Mouse (Mus musculus): ENCODE results near the gene Gapvd1. TPM values are rescaled to one million over a fixed set of nuclear protein-coding genes. Genes with fewer than 3 reads are reported as not detected.
"Not testable (repeated sequence)": the region's sequence is repeated elsewhere in the genome, so short reads cannot be mapped to it uniquely, and the experiment has no call there.

Gene Gapvd1
- polyA plus RNA-seq, 1 experiment from 2014 or later, result 107 TPM

GRCm38 (mm10) chr2:34761272-34761671 lies 6.2 kb upstream of the Gapvd1 start:
- H3K4me2 ChIP-seq (ENCODE audit: low read length); H3K9me3 ChIP-seq (replicated peaks; ENCODE audit: control insufficient read depth, low read length, poor library complexity, severe bottlenecking); H3K9ac ChIP-seq (ENCODE audit: low read depth, low read length); H3K4me3 ChIP-seq (ENCODE audit: low read depth, low read length); H3K27ac ChIP-seq (ENCODE audit: low read length); H3K36me3 ChIP-seq (ENCODE audit: control insufficient read depth, insufficient read depth, low read length); H3K27me3 ChIP-seq (ENCODE audit: control insufficient read depth, insufficient read depth, low read depth, low read length); H3K4me1 ChIP-seq (ENCODE audit: control insufficient read depth, insufficient read depth, low read length); ATAC-seq: not testable (repeated sequence)
- 90% methylated on average over 5 of the region's 5 CpGs for WGBS

GRCm38 (mm10) chr2:34757341-34757740 lies 2.3 kb upstream of the Gapvd1 start:
- WGBS, result 81% methylated on average over 1 of the region's 1 CpGs

GRCm38 (mm10) chr2:34753811-34754550 lies 1.1 kb downstream of the Gapvd1 start:
- peak overlapping the region; percentile 98 for H3K9ac ChIP-seq (ENCODE audit: low read depth, low read length)
- H3K27ac ChIP-seq (ENCODE audit: low read length), result peak overlapping the region; percentile 96
- no peaks in the 10 kb centered on the region for H3K27me3 ChIP-seq (ENCODE audit: control insufficient read depth, insufficient read depth, low read depth, low read length)
- peak; percentile 95 for ATAC-seq
- H3K4me2 ChIP-seq (ENCODE audit: low read length), result peak overlapping the region; percentile 71
- H3K36me3 ChIP-seq (ENCODE audit: control insufficient read depth, insufficient read depth, low read length), result no peaks in the 10 kb centered on the region
- peaks cover 21% of the 10 kb centered on the region for H3K4me1 ChIP-seq (ENCODE audit: control insufficient read depth, insufficient read depth, low read length)
- WGBS, result under 1% methylated on average over 80 of the region's 106 CpGs
- H3K4me3 ChIP-seq (ENCODE audit: low read depth, low read length), result peak overlapping the region; percentile 99
- no peaks in the 10 kb centered on the region for H3K9me3 ChIP-seq (replicated peaks; ENCODE audit: control insufficient read depth, low read length, poor library complexity, severe bottlenecking)

More at GRCm38 (mm10) chr2:34757341-34757740, 2.3 kb upstream of the Gapvd1 start:
- no peak overlapping the region for H3K4me2 ChIP-seq (ENCODE audit: low read length)
- no peaks in the 10 kb centered on the region for H3K36me3 ChIP-seq (ENCODE audit: control insufficient read depth, insufficient read depth, low read length)
- H3K9ac ChIP-seq (ENCODE audit: low read depth, low read length), result no peak overlapping the region
- H3K4me1 ChIP-seq (ENCODE audit: control insufficient read depth, insufficient read depth, low read length), result peaks cover 10% of the 10 kb centered on the region
- ATAC-seq, result no peak
- H3K9me3 ChIP-seq (replicated peaks; ENCODE audit: control insufficient read depth, low read length, poor library complexity, severe bottlenecking), result no peaks in the 10 kb centered on the region
- H3K27ac ChIP-seq (ENCODE audit: low read length), result no peak overlapping the region
- no peaks in the 10 kb centered on the region for H3K27me3 ChIP-seq (ENCODE audit: control insufficient read depth, insufficient read depth, low read depth, low read length)
- H3K4me3 ChIP-seq (ENCODE audit: low read depth, low read length), result no peak overlapping the region

- H3K4me2 ChIP-seq (ENCODE audit: low read length), result no peak overlapping the region
- WGBS, result 91% methylated on average over 2 of the region's 2 CpGs
- H3K27ac ChIP-seq (ENCODE audit: low read length), result no peak overlapping the region
- H3K4me3 ChIP-seq (ENCODE audit: low read depth, low read length), result no peak overlapping the region
- H3K9me3 ChIP-seq (replicated peaks; ENCODE audit: control insufficient read depth, low read length, poor library complexity, severe bottlenecking), result no peaks in the 10 kb centered on the region
- peaks cover 20% of the 10 kb centered on the region for H3K4me1 ChIP-seq (ENCODE audit: control insufficient read depth, insufficient read depth, low read length)
- H3K9ac ChIP-seq (ENCODE audit: low read depth, low read length), result no peak overlapping the region
- H3K36me3 ChIP-seq (ENCODE audit: control insufficient read depth, insufficient read depth, low read length), result no peaks in the 10 kb centered on the region
- no peaks in the 10 kb centered on the region for H3K27me3 ChIP-seq (ENCODE audit: control insufficient read depth, insufficient read depth, low read depth, low read length)
- ATAC-seq, result no peak
These were observed 4.8 kb downstream of the Gapvd1 start for GRCm38 (mm10) chr2:34750245-34750644.

GRCm38 (mm10) chr2:34748479-34748878 lies 6.6 kb downstream of the Gapvd1 start:
- Histone ChIP-seq H3K36me3 (ENCODE audit: control insufficient read depth, insufficient read depth, low read length) (no peaks in the 10 kb centered on the region), H3K27me3 (ENCODE audit: control insufficient read depth, insufficient read depth, low read depth, low read length) (no peaks in the 10 kb centered on the region), H3K27ac (ENCODE audit: low read length) (no peak overlapping the region), H3K4me1 (ENCODE audit: control insufficient read depth, insufficient read depth, low read length) (peaks cover 17% of the 10 kb centered on the region), H3K9ac (ENCODE audit: low read depth, low read length) (no peak overlapping the region), H3K4me2 (ENCODE audit: low read length) (no peak overlapping the region), H3K9me3 (replicated peaks; ENCODE audit: control insufficient read depth, low read length, poor library complexity, severe bottlenecking) (no peaks in the 10 kb centered on the region), H3K4me3 (ENCODE audit: low read depth, low read length) (no peak overlapping the region)
- 92% methylated on average over 4 of the region's 4 CpGs for WGBS
- ATAC-seq, result no peak

- no peak overlapping the region for H3K4me3 ChIP-seq (ENCODE audit: low read depth, low read length)
- no peaks in the 10 kb centered on the region for H3K9me3 ChIP-seq (replicated peaks; ENCODE audit: control insufficient read depth, low read length, poor library complexity, severe bottlenecking)
- H3K4me1 ChIP-seq (ENCODE audit: control insufficient read depth, insufficient read depth, low read length), result no peaks in the 10 kb centered on the region; the same call in 1 of the 2 replicates
- peaks cover 2% of the 10 kb centered on the region; the same call in 1 of the 2 replicates for H3K36me3 ChIP-seq (ENCODE audit: control insufficient read depth, insufficient read depth, low read length)
- no peaks in the 10 kb centered on the region for H3K27me3 ChIP-seq (ENCODE audit: control insufficient read depth, insufficient read depth, low read depth, low read length)
- ATAC-seq, result no peak
- no peak overlapping the region for H3K4me2 ChIP-seq (ENCODE audit: low read length)
- H3K9ac ChIP-seq (ENCODE audit: low read depth, low read length), result no peak overlapping the region
- WGBS, result 96% methylated on average over 2 of the region's 2 CpGs
- H3K27ac ChIP-seq (ENCODE audit: low read length), result no peak overlapping the region
These were observed 9.4 kb downstream of the Gapvd1 start for GRCm38 (mm10) chr2:34745673-34746072.

- Histone ChIP-seq H3K4me3 (ENCODE audit: low read depth, low read length) (no peak overlapping the region), H3K36me3 (ENCODE audit: control insufficient read depth, insufficient read depth, low read length) (peaks cover 2% of the 10 kb centered on the region; the same call in 1 of the 2 replicates), H3K9me3 (replicated peaks; ENCODE audit: control insufficient read depth, low read length, poor library complexity, severe bottlenecking) (no peaks in the 10 kb centered on the region), H3K27ac (ENCODE audit: low read length) (no peak overlapping the region), H3K9ac (ENCODE audit: low read depth, low read length) (no peak overlapping the region), H3K27me3 (ENCODE audit: control insufficient read depth, insufficient read depth, low read depth, low read length) (no peaks in the 10 kb centered on the region), H3K4me2 (ENCODE audit: low read length) (no peak overlapping the region), H3K4me1 (ENCODE audit: control insufficient read depth, insufficient read depth, low read length) (no peaks in the 10 kb centered on the region; the same call in 1 of the 2 replicates)
- 98% methylated on average over 8 of the region's 8 CpGs for WGBS
- no peak for ATAC-seq
These were observed 10.6 kb downstream of the Gapvd1 start for GRCm38 (mm10) chr2:34744476-34744875.

- no peak overlapping the region for H3K27ac ChIP-seq (ENCODE audit: low read length)
- no peak for ATAC-seq
- H3K9me3 ChIP-seq (replicated peaks; ENCODE audit: control insufficient read depth, low read length, poor library complexity, severe bottlenecking), result no peaks in the 10 kb centered on the region
- H3K36me3 ChIP-seq (ENCODE audit: control insufficient read depth, insufficient read depth, low read length), result peaks cover 2% of the 10 kb centered on the region; the same call in 1 of the 2 replicates
- no peaks in the 10 kb centered on the region for H3K27me3 ChIP-seq (ENCODE audit: control insufficient read depth, insufficient read depth, low read depth, low read length)
- no peak overlapping the region for H3K4me2 ChIP-seq (ENCODE audit: low read length)
- H3K4me1 ChIP-seq (ENCODE audit: control insufficient read depth, insufficient read depth, low read length), result no peaks in the 10 kb centered on the region; the same call in 1 of the 2 replicates
- no peak overlapping the region for H3K4me3 ChIP-seq (ENCODE audit: low read depth, low read length)
- 98% methylated on average over 8 of the region's 8 CpGs for WGBS
- H3K9ac ChIP-seq (ENCODE audit: low read depth, low read length), result no peak overlapping the region
These were observed 12.4 kb downstream of the Gapvd1 start for GRCm38 (mm10) chr2:34742675-34743074.

GRCm38 (mm10) chr2:34741390-34742159 lies 13.5 kb downstream of the Gapvd1 start:
- Histone ChIP-seq H3K9ac (ENCODE audit: low read depth, low read length) (no peak overlapping the region), H3K9me3 (replicated peaks; ENCODE audit: control insufficient read depth, low read length, poor library complexity, severe bottlenecking) (no peaks in the 10 kb centered on the region), H3K4me3 (ENCODE audit: low read depth, low read length) (no peak overlapping the region), H3K4me2 (ENCODE audit: low read length) (no peak overlapping the region), H3K27ac (ENCODE audit: low read length) (no peak overlapping the region), H3K36me3 (ENCODE audit: control insufficient read depth, insufficient read depth, low read length) (peaks cover 2% of the 10 kb centered on the region; the same call in 1 of the 2 replicates), H3K4me1 (ENCODE audit: control insufficient read depth, insufficient read depth, low read length) (no peaks in the 10 kb centered on the region; the same call in 1 of the 2 replicates), H3K27me3 (ENCODE audit: control insufficient read depth, insufficient read depth, low read depth, low read length) (no peaks in the 10 kb centered on the region)
- ATAC-seq, result no peak
- WGBS, result 95% methylated on average over 12 of the region's 12 CpGs
